Mouse (Mus musculus) layer of hippocampus, adult 9-10 months (tissue): ENCODE data around the gene Gm28308.

Source experiments
- DNase-seq: peaks from one replicate; pipeline ENCODE4 v3.0.0; 2022; ENCODE audit warnings: low spot score

Gm28308 gene

GRCm38 (mm10) chr6:52183311-52184080 lies 29.6 kb downstream of the Gm28308 start:
- no peak for DNase-seq

GRCm38 (mm10) chr6:52182793-52183192 lies 30.3 kb downstream of the Gm28308 start:
- no peak for DNase-seq

- no peak for DNase-seq
Observed at GRCm38 (mm10) chr6:52182030-52182429, 31.1 kb downstream of the Gm28308 start.

- no peak for DNase-seq
Observed at GRCm38 (mm10) chr6:52180726-52181125, 32.4 kb downstream of the Gm28308 start.

GRCm38 (mm10) chr6:52180213-52180710 lies 32.9 kb downstream of the Gm28308 start:
- no peak for DNase-seq

- DNase-seq, result no peak
Observed at GRCm38 (mm10) chr6:52179690-52180089, 33.4 kb downstream of the Gm28308 start.

- DNase-seq, result no peak
Observed at GRCm38 (mm10) chr6:52178918-52179665, 34.0 kb downstream of the Gm28308 start.

- no peak for DNase-seq
Observed at GRCm38 (mm10) chr6:52177806-52178205, 35.3 kb downstream of the Gm28308 start.

- DNase-seq, result no peak
Observed at GRCm38 (mm10) chr6:52177061-52177735, 35.9 kb downstream of the Gm28308 start, which contains the start of gene 5730596B20Rik. Gene 5730596B20Rik (plus strand): TSS chr6:52177498.

- no peak for DNase-seq
Observed at GRCm38 (mm10) chr6:52176391-52176790, 36.7 kb downstream of the Gm28308 start.

GRCm38 (mm10) chr6:52175864-52176263 lies 37.3 kb downstream of the Gm28308 start:
- no peak for DNase-seq

GRCm38 (mm10) chr6:52174968-52175751 lies 38.0 kb downstream of the Gm28308 start:
- DNase-seq, result no peak

GRCm38 (mm10) chr6:52173648-52174047 lies 39.5 kb downstream of the Gm28308 start:
- DNase-seq, result no peak

- DNase-seq, result no peak
Observed at GRCm38 (mm10) chr6:52172501-52172900, 40.6 kb downstream of the Gm28308 start.

GRCm38 (mm10) chr6:52171938-52172337 lies 41.2 kb downstream of the Gm28308 start:
- DNase-seq, result no peak

GRCm38 (mm10) chr6:52171331-52171730 lies 41.8 kb downstream of the Gm28308 start:
- DNase-seq, result no peak

GRCm38 (mm10) chr6:52170898-52171223 lies 42.3 kb downstream of the Gm28308 start:
- no peak for DNase-seq

- DNase-seq, result no peak
Observed at GRCm38 (mm10) chr6:52170166-52170897, 42.8 kb downstream of the Gm28308 start.

GRCm38 (mm10) chr6:52169499-52170165 lies 43.5 kb downstream of the Gm28308 start:
- no peak for DNase-seq
